Mouse (Mus musculus) erythroblast, embryonic 14.5 days (primary cell): ENCODE results near the gene Dyx1c1. TPM values are rescaled to one million over a fixed set of nuclear protein-coding genes. Genes with fewer than 3 reads are reported as not detected.

ENCODE experiments used
- H3K27me3 ChIP-seq: 2 replicates; pipeline ENCODE4 v1.6.1; 2012; ENCODE audit warnings: inconsistent platforms; ENCODE audit not compliant: control insufficient read depth
- H3K36me3 ChIP-seq: 2 replicates; pipeline ENCODE4 v1.6.1; 2012; ENCODE audit warnings: mild to moderate bottlenecking, inconsistent platforms; ENCODE audit not compliant: control insufficient read depth
- H3K4me1 ChIP-seq: 2 replicates; pipeline ENCODE4 v1.6.1; 2012; ENCODE audit warnings: inconsistent platforms; ENCODE audit not compliant: control insufficient read depth
- H3K4me3 ChIP-seq: replicated peaks from 2 replicates; pipeline ENCODE3; 2012; ENCODE audit warnings: moderate library complexity, mild to moderate bottlenecking, inconsistent platforms
- H3K9me3 ChIP-seq: 2 replicates; pipeline ENCODE4 v1.6.1; 2012; ENCODE audit warnings: low read length, inconsistent platforms, mixed read lengths; ENCODE audit not compliant: control insufficient read depth
- GATA1 ChIP-seq: IDR thresholded peaks from 2 replicates; pipeline ENCODE4 v1.6.1; 2012; ENCODE audit warnings: low read length, inconsistent platforms, mixed read lengths
- TAL1 ChIP-seq: IDR thresholded peaks from 3 replicates; pipeline ENCODE4 v1.6.1; 2012; ENCODE audit warnings: low read length, inconsistent platforms, mixed read lengths
- polyA plus RNA-seq: library from polyadenylated mRNA; stranded (reverse); fragments of >175 nt; gene quantifications from 2 replicates; pipeline ENCODE4 v1.2.3, GENCODE M21; 2012

Gene Dyx1c1
- polyA plus RNA-seq, 1 experiment = not detected

- Histone ChIP-seq H3K36me3 (peaks cover 16% of the 10 kb centered on the region), H3K4me3 (no peak overlapping the region), H3K9me3 (no peaks in the 10 kb centered on the region), H3K4me1 (no peaks in the 10 kb centered on the region), H3K27me3 (no peaks in the 10 kb centered on the region)
- TF ChIP-seq TAL1 = no peak
- TF ChIP-seq GATA1 = no peak
Measured at GRCm38 (mm10) chr9:73006175-73006574, 47.6 kb downstream of the Dyx1c1 start.

GRCm38 (mm10) chr9:73008384-73008783 is 49.8 kb downstream of the Dyx1c1 start:
- no peak for TF ChIP-seq GATA1
- no peak for TF ChIP-seq TAL1
- Histone ChIP-seq H3K4me3 (no peak overlapping the region), H3K36me3 (peaks cover 28% of the 10 kb centered on the region)

GRCm38 (mm10) chr9:73012629-73013028 is 54.0 kb downstream of the Dyx1c1 start:
- no peaks in the 10 kb centered on the region for H3K4me1 ChIP-seq
- H3K27me3 ChIP-seq = no peaks in the 10 kb centered on the region
- TF ChIP-seq TAL1 (no peak), GATA1 (no peak)
- H3K4me3 ChIP-seq = no peak overlapping the region
- H3K9me3 ChIP-seq = no peaks in the 10 kb centered on the region
- H3K36me3 ChIP-seq = peaks cover 53% of the 10 kb centered on the region

More at GRCm38 (mm10) chr9:73008384-73008783, 49.8 kb downstream of the Dyx1c1 start:
- H3K9me3 ChIP-seq = no peaks in the 10 kb centered on the region
- no peaks in the 10 kb centered on the region for H3K4me1 ChIP-seq
- H3K27me3 ChIP-seq = no peaks in the 10 kb centered on the region

- no peaks in the 10 kb centered on the region for H3K4me1 ChIP-seq
- H3K4me3 ChIP-seq = no peak overlapping the region
- H3K9me3 ChIP-seq = no peaks in the 10 kb centered on the region
- no peaks in the 10 kb centered on the region for H3K27me3 ChIP-seq
- peaks cover 67% of the 10 kb centered on the region for H3K36me3 ChIP-seq
- TF ChIP-seq TAL1 (no peak), GATA1 (no peak)
Measured at GRCm38 (mm10) chr9:73014724-73015123, 56.1 kb downstream of the Dyx1c1 start.

- H3K9me3 ChIP-seq = no peaks in the 10 kb centered on the region
- no peaks in the 10 kb centered on the region for H3K4me1 ChIP-seq
- TF ChIP-seq TAL1 (no peak), GATA1 (no peak)
- H3K27me3 ChIP-seq = no peaks in the 10 kb centered on the region
- H3K36me3 ChIP-seq = peaks cover 56% of the 10 kb centered on the region
- H3K4me3 ChIP-seq = no peak overlapping the region
Measured at GRCm38 (mm10) chr9:73019841-73020240, 61.3 kb downstream of the Dyx1c1 start.

- no peak for TF ChIP-seq TAL1
- no peak for TF ChIP-seq GATA1
- H3K9me3 ChIP-seq = no peaks in the 10 kb centered on the region
- H3K4me1 ChIP-seq = no peaks in the 10 kb centered on the region; the same call in 1 of the 2 replicates
- no peaks in the 10 kb centered on the region for H3K27me3 ChIP-seq
- H3K36me3 ChIP-seq = peaks cover 52% of the 10 kb centered on the region
- no peak overlapping the region for H3K4me3 ChIP-seq
Measured at GRCm38 (mm10) chr9:73020566-73021097, 62.0 kb downstream of the Dyx1c1 start.

Other genes starting within 250 kb of the Dyx1c1 start
- gene Prtg, start 151.9 kb upstream of the Dyx1c1 start, polyA plus RNA-seq = not detected in 2 replicates
- gene Pygo1, start 33.1 kb upstream of the Dyx1c1 start, polyA plus RNA-seq = not detected in 2 replicates
- 0.01 and 0.04 TPM in 2 replicates for gene Gm44503, start 67 bp downstream of the Dyx1c1 start, polyA plus RNA-seq
- gene Ccpg1os, start 26.6 kb downstream of the Dyx1c1 start, polyA plus RNA-seq = 0.05 TPM in 1 of 2 replicates, not detected in the other
- 0.47 and 0.51 TPM in 2 replicates for gene Ccpg1, start 26.6 kb downstream of the Dyx1c1 start, polyA plus RNA-seq
- gene Pigb, start 81.6 kb downstream of the Dyx1c1 start, polyA plus RNA-seq = 0.01 and 0.05 TPM in 2 replicates
- gene Rab27a, start 86.1 kb downstream of the Dyx1c1 start, polyA plus RNA-seq = 0.06 TPM in 1 of 2 replicates, not detected in the other
- gene Khdc3, start 143.1 kb downstream of the Dyx1c1 start, polyA plus RNA-seq = not detected in 2 replicates
- gene Gm20509, start 143.7 kb downstream of the Dyx1c1 start, polyA plus RNA-seq = not detected in 2 replicates
- gene Rsl24d1, start 154.6 kb downstream of the Dyx1c1 start, polyA plus RNA-seq = 0.10 and 0.37 TPM in 2 replicates